Mouse (Mus musculus) heart, postnatal 25 days (tissue): Measurements from ENCODE around the gene Hist1h1d. TPM values are rescaled to one million over a fixed set of nuclear protein-coding genes. Genes with fewer than 3 reads are reported as not detected.
"Not testable (repeated sequence)": the region's sequence is repeated elsewhere in the genome, so short reads cannot be mapped to it uniquely, and the experiment has no call there.

Experiments used
- DNase-seq: peaks from one replicate; pipeline ENCODE4 v3.0.0; 2022; ENCODE audit warnings: low spot score
- intact Hi-C: fragments of 180-260 bp; cut with DNase I; formaldehyde crosslinking; loops from one replicate; pipeline ENCODE4 v1.15.1; 2025
- total RNA-seq, 2 experiments: library from RNA; stranded (reverse); gene quantifications; 2 replicates each; pipeline ENCODE4 v1.2.3; 2021

Hist1h1d gene
- total RNA-seq, 2 experiments from 2014 or later, result 1.8 to 2.5 TPM

DNA sequence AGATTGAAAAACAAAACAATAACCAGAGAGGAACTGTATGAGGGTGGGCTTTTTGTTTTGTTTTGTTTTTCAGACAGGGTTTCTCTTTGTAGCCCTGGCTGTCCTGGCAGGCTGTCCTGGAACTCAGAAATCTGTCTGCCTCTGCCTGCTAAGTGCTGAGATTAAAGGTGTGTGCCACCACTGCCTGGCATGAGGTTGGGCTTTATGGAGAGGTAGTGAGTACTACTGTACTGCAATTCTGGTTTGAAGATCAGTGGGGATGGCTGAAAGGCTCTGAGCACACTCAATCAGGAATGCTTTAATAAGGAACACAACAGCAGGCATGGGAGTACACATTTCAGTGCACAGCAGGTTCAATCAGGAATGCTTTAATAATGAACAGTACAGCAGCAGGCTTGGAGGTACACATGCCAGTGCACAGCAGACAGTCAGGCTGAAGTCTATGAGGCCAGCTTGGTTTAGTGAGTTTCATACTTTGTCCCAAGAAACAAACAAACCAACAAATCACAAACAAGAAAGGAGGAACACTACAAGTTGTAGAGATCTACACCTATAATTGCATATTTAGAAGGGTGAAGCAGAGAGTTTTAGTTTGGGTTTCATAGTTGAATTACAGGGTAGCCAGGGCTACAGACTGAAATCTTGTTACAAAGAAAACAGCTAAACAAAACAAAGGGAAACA is 30.5 kb downstream of the Hist1h1d start:
- no peak for DNase-seq
- intact Hi-C loops, result loop anchor here (5.0 kb wide), 3 partner anchors 51 to 169 kb away; partner anchors contain the start of genes Hist1h2ab, Hist1h2af, Hist1h3b and Hist1h4h

DNA sequence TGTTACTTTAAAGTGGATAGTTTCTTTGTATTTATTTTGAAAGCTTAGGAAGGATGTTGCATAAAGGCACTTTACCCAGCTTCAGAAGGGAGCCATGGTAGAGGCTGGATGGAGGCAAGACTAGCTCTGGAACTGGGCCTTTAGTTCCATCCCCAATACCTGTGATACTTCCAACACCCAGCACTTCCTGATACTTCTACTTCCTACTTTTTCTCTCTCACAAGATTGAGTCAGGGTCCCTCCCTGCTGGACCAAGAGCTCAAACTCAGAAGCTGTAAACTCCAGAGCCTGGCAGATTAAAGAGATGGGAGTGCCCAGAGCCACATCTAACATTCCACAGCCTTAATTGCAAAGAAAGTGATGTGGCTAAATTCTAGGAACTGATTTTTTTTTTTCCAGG is 31.3 kb downstream of the Hist1h1d start:
- DNase-seq, result no peak
- intact Hi-C loops, result loop anchor here (5.0 kb wide), 3 partner anchors 52 to 168 kb away; partner anchors contain the start of genes Hist1h2ab, Hist1h2af, Hist1h3b and Hist1h4h

DNA sequence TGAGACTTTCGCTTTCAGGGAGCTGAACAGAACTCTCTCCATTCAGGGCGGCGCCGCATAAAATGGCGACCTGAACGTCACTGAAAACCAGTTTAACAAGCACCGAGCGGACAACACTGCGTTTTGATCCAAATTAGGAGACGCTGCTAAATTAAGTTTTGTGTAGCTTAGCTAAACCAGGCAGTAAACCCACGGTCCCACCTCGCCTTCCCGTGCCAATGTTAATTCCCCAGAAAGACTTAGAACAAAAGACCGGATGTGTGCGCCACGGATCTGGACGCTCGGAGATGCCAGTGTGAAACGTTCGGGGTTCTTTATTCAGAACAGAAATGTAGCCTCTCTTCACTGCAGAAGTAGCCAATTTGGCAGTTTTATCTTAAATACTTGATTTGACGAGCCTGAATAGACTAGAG is 32.0 kb downstream of the Hist1h1d start:
- intact Hi-C loops, result loop anchor here (1.0 to 5.0 kb wide), 3 partner anchors 36 to 1828 kb away; partner anchors contain the start of genes Hist1h2ag, Hist1h2be, Hist1h2bj and Hist1h4i
- peak; percentile 50 for DNase-seq

DNA sequence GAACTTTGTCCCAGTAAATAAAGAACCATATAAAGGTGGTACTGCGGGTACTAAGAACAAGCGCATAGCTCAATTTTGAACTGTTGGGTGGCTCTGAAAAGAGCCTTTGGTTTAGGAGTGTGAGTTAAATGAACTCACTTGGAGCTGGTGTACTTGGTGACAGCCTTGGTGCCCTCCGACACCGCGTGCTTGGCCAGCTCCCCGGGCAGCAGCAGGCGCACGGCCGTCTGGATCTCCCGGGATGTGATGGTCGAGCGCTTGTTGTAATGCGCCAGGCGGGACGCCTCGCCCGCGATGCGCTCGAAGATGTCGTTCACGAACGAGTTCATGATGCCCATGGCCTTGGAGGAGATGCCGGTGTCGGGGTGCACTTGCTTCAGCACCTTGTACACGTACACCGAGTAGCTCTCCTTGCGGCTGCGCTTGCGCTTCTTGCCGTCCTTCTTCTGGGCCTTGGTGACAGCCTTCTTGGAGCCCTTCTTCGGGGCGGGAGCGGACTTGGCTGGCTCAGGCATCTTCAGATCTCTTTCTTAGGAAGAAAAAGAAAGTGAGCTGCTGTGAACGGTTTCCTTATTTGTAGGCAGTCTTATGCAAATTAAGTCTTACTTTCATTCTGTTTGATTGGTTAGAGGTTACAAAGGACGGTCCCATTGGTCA is 32.5 kb downstream of the Hist1h1d start:
- DNase-seq, result peak; percentile 66
- intact Hi-C loops, result loop anchor here (1.0 to 5.0 kb wide), 3 partner anchors 36 to 1828 kb away; partner anchors contain the start of genes Hist1h2ag, Hist1h2be, Hist1h2bj and Hist1h4i

DNA sequence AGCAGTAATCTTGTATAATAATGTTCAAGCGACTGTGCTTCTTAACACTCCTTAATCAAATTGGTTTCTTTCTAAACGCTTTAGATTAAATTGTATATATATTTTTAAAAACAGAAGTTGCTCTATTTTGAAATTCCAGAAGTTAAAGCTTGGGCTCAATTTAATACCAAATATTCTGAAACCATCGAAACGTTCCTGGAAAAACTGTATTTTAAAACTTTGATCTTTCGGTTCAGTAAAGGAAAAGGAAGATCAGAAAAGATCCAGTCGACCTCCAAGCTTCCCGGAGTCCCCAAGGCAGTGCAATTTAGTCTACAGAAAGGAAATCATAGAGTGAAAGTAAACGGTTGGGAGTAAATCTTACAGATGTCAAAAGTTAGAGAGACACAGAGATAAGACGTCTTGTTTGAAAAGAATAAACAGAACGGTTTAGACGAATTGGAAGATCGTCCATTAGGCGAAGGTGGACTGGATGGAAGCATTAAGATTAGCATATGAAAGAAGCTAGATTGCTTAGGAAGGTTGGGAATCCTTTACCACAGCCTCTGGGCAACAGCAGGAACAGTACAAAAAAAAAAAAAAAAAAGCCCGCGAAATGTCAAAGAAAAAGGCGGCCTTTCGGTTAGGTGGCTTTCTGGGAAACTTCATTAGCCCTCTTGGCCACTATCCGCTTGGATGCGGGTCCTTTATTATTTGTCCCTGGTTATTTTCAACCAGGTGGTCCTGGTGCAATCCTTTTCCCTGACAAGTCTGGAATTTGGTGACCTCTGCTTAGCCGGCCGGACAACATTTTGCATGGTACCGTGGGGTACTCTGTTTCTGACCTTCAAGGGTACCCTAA is 33.3 kb downstream of the Hist1h1d start:
- intact Hi-C loops, result loop anchor here (5.0 kb wide), 2 partner anchors 1544 to 1829 kb away; partner anchors contain the start of genes Hist1h2ag, Hist1h2bj and Hist1h4i

DNA sequence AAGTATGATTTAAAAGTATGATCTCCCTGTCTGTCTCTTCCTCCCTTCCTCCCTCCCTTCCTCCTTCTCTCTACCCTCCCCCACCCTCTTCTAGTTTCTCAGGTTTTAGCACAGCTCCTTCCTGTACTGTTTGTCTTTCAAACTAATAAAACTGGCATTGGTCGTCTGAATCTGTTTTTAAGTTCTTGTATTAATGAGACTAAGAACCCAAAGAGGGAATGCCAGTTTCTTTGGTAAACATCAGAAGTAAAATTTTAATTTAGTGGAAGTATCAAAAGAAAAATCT is 33.8 kb downstream of the Hist1h1d start:
- intact Hi-C loops, result loop anchor here (5.0 kb wide), 2 partner anchors 1545 to 1830 kb away; partner anchors contain the start of genes Hist1h2ag, Hist1h2bj and Hist1h4i
- DNase-seq, result no peak

More for the DNA sequence above, 33.3 kb downstream of the Hist1h1d start:
- no peak for DNase-seq

DNA sequence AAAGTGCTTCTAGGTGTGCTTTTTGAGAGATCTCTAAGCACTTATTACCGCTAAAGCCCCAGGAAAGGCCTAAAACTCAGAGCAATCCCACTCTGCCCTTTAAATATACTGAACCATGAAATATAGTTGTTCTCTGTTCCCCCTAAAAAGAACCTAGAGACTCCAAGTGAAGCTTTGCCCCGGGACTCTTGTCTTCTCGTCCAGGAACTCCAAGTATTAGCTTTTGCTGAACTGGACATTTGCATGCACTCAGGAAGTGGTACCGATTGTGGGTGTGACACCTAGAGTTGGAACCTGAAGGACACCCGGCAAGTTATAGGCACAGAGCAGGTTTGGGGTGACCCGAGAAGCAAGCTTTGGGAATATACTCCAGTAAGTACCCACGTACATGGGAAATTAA is 38.1 kb downstream of the Hist1h1d start:
- intact Hi-C loops, result no loop called here
- DNase-seq, result no peak

DNA sequence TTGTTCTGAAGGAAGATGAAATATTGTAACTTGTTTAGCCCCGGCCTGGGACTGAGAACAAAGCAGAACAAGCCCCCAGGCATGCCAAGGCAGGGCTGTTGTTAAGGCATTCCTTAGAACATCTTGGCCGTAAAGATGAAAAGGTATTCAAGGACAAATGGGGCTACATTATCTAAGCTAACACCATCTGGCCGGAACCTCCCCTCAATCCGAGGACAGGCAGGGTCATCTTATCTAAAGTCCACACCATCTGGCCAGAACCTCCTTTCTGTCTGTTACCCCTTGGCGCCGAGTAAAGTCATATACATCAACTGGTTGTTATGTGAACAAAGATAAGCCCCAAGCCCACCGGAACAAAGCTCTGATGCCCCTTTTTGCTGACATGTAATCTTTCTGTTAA is 38.8 kb downstream of the Hist1h1d start:
- DNase-seq, intact Hi-C loops: not testable (repeated sequence)

DNA sequence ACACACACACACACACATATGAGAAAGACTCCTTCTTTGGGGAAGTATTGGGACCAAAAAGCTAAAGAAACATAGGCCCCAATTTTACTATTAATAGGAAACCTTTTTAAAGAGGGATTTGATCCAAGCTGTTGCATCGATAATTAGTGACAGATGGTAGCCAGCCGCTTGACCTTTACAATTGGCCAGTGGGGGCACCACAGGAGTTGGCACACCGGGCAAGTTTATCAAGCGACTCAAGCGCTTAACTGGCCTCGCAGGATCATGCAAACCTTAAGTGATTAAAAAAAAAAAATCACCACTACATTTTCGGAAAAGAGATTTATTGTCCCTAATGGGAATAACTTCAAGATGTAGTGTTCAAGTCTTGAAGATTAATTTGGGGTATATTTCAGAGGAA is 39.6 kb downstream of the Hist1h1d start:
- intact Hi-C loops, result no loop called here

DNA sequence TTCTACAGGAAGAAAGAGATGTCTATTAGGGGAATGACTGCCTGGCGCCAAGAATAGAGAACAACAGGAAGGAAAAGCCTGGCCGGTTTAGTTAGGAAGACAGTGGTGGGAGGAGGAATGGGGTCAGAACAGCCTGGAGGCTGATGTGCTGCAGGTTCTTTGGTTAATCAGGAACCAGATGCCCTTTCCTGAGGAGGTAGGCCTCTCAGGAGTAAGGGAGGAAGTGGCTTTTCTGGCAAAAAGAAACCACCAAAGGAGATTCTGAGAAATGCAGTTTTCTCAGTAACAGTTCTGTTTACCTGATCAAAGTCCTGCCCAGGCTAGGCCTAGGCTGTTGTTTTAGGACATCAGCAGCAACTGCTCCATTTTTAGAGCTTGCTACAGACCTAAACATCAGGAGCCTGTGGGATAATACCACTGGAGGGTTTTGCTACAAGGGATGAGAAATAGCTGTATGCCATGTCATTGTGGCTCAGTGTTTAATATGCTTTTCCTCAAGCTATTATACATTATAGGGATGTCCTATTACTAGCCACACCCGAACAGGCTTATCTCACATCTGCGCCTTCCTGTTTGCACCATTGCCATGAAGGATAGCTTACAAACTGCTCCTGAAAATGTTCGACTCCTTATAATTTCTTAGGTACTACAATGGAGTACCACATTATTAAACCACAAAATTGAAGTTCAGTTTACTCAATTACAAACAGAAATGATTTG is 40.1 kb downstream of the Hist1h1d start:
- intact Hi-C loops, result no loop called here
- DNase-seq, result no peak

More for the DNA sequence above, 39.6 kb downstream of the Hist1h1d start:
- DNase-seq, result no peak

DNA sequence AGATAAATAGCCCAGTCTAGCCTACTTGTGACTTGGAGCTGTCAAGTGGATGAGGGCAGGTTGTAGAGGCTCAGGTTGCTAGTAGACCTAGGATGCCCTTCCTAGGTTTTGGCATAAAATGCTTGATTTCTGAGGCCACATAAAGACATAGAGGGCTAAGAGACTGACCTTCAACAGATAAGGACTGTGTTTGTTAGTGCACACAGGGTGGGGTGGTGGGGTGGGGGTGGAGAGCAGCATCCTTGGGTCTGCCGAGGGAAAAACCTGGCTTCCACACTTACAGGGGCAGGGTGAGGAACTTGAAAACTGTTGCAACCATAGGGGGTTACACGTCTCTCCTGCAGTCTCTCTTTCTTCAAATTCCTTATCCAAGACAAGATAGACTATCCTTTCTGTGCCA is 42.1 kb downstream of the Hist1h1d start:
- no peak for DNase-seq
- intact Hi-C loops, result loop anchor here (5.0 kb wide), 1 partner anchor 68 kb away; no protein-coding TSS in a partner anchor

DNA sequence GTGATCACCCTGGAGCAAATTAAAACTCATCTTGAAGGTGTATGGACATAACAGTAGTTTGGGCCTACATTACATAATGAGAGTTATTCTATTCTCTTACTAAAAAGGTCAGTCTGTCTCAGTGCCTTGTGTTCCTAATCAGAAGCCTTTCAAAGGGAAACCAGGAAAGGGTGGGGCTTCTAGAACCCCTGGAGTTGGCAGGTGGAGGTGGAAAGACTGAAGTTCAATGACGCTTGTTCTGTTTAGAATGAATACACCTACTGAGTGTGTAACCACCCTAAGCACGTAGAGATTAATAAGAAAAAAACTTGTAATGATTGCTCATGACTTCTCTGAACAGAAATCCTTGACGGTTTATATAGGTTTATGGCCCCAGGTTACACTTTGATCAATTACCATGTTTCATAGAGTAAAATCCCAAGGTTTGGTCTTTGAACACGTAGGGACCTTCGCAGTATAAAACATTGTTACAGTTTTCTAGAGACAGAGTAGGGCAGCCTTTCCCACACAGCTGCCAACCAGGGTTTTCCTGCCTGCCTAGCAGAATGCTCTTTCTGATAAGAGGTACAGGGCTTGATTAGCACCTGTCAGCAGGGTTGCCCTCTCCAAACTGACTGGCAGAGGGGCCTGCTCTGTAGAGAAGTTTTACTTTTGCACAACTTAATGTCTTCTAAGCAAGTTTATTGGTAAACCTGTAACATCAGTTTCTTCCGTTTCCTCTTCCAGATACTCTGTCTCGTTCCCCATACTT is 42.7 kb downstream of the Hist1h1d start:
- intact Hi-C loops, result loop anchor here (2.0 to 5.0 kb wide), 2 partner anchors 68 to 171 kb away; no protein-coding TSS in a partner anchor
- DNase-seq, result no peak

DNA sequence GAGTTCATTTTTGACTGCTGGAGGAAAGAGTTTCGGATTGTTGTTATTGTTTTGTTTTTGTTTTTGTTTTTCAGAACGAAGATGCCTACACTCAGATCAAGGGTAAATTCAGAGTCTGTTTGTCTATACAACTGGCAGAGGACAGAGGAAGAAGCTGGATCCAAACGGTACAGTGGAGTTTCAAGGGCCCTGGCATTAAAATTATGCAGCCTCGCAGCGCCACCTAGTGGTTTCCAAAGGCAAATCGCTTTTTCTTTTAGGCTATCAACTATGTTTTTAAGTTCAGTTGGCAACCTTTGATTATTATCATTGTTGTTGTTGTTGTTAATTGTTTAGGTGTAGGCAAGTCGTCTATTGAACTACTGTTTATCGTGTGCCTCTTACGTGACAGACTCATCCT is 44.9 kb downstream of the Hist1h1d start:
- intact Hi-C loops, result loop anchor here (2.0 to 5.0 kb wide), 2 partner anchors 71 to 173 kb away; no protein-coding TSS in a partner anchor
- DNase-seq, result peak; percentile 25

DNA sequence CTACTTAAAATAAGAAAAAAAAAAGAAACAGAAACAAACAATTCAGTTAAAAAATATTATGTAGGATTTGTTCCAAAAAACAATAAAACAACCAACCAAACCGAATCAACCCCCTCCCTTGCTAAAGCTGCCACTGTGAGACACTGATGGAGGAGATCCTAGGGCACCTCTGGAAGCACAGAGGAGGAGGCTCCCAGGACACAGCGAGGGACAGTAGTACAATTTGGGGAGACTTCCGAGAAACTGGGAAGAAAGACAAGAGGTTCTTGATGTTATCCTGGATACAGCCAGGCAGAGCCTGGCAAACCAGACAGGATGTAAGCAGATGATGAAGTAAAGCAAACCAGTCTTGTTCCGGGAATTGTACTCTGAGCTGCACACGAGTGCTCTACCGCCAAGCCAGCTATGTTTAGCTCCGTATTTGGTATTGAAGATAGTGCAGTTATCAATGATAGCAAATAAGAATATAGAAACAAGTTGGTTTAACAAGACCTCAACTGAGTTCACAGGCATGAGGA is 50.2 kb downstream of the Hist1h1d start:
- intact Hi-C loops, result no loop called here
- DNase-seq, result no peak

DNA sequence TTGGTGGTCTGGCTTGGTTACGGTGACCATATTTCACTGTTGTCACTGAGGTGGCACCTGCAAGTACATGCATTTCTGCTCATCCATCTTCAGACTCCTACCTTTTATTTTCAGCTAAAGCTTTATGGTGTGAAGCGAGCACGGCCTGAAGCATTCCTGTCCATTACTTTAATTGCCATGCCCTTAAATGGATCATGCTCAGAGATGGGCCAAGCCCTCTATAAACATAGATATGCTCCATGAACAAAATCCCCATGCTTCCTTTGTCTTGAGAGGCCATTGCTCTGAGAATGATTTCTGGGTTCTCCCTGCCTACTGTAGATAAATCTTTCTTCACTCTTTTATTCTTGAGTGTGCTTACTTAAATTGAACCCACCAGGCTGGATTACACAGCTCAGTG is 51.4 kb downstream of the Hist1h1d start:
- intact Hi-C loops, result no loop called here
- DNase-seq, result no peak

DNA sequence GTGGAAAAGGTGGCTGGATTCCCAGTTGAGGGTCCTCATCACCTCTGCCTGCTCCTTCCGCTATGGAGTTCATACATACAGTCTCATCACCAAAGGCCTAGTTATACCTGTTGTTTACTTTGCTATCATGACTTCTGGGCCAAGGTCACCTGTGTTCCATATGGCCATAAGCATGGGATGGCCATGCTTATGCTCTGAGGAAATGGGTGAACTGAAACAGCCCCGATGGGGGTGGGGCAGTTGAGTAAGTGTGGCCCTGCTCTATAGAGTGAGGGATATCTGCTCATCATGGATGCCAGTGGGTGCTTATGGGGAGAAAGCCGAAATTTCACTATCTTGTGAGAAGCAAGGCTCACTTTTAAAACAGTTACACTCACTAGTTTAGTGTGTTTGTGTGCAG is 52.0 kb downstream of the Hist1h1d start:
- intact Hi-C loops, result no loop called here
- no peak for DNase-seq

DNA sequence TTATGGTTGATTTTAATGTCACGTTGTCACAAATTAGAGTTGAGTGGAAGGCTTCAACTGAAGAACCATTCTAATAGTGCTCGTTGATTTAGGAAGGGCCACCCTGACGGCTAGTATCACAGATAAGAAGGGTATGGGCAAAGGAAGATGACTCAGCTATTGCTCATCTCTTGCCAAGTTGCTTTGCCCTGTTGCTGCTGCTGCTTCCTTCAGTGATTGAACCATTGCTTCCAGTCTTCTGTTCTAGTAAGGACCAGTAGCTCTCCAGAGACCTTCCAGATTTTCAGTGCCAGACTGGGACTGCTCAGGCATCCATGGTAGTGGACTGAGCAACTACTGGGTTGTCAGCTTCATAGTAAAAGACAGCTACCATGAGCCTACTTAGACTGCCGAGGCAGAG is 56.1 kb downstream of the Hist1h1d start:
- DNase-seq, result no peak
- intact Hi-C loops, result no loop called here

DNA sequence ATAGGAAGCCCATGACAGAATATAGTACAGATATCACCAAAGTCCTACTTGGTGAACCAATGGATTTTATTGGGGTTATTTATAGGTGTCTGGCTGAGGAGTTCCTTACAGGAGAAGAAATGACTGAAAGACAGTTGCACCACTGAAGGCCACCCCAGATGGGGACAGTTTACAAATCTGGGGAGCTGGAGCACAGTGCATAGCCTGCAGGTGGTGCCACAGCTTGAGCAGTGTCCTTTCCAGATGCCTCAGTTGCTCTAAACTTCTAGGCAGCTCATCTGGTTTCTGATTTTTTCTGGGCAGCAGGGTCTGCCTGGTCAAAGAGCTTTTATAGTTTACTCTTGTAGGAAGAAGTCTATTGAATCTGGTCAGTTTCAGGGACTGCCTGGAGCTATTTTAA is 56.8 kb downstream of the Hist1h1d start:
- DNase-seq, result no peak
- intact Hi-C loops, result no loop called here
